Mouse (Mus musculus): ENCODE data around the gene Gm10190. TPM values are rescaled to one million over a fixed set of nuclear protein-coding genes. Genes with fewer than 3 reads are reported as not detected.

Gm10190 gene
- polyA plus RNA-seq, 1 experiment from 2014 or later = 1.1 TPM

DNA sequence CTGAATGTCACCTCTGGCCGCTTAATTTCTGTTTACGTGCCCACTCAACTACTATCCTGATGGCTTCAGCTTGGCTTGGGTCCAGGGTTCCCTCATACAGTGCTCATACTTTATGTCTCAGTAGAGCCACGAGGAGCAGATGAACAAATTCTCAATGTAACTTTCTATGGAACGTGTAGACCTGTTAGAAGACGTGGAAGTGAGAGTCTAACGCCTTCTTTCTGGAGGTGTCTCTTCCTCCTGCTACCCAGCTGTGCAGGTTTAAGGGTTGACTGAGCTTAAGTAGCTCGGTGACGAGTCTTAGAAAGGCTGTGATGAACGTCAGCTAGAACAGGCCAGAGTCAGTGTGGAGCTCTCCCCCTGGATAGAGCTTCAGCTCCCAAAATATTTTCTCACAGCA, 4.7 kb downstream of the Gm10190 start:
- no peaks in the 10 kb centered on the region; the same call in 1 of the 2 replicates for H3K9me3 ChIP-seq (replicated peaks)
- no peak overlapping the region for H3K4me2 ChIP-seq
- ATAC-seq (ENCODE audit: insufficient number of reproducible peaks, low FRiP score) = no peak
- 79% methylated on average over 9 of the region's 9 CpGs for WGBS
- H3K27ac ChIP-seq (ENCODE audit: poor library complexity, severe bottlenecking) = no peak overlapping the region
- peaks cover 2% of the 10 kb centered on the region; the same call in 1 of the 2 replicates for H3K4me1 ChIP-seq (replicated peaks)
- H3K4me3 ChIP-seq = no peak overlapping the region
- 0 out of 2 replicates have a peak, but pooled peaks cover 3% of the 10 kb centered on the region for H3K27me3 ChIP-seq (replicated peaks)
- H3K9ac ChIP-seq = no peak overlapping the region
- no peaks in the 10 kb centered on the region for H3K36me3 ChIP-seq

DNA sequence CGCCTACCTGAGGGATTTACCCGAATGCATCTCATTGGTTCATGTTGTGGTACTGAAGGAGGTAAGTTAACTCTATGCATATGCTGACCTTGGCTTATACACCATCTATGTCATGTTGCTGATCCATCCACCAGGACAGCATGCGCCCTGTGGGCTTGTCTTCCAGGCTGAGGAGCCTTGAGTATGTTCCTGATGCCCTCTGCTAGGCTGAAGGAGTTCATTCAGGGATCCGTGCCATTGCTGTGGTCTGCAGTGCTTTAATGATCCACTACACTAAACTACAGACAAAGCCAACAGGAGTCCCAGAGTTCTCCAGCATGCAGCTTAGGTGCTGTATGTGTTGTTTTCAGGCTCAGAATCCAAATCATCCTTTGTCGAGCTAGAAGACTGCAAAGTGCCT, 6.1 kb downstream of the Gm10190 start:
- no peaks in the 10 kb centered on the region for H3K4me1 ChIP-seq (replicated peaks)
- H3K36me3 ChIP-seq = no peaks in the 10 kb centered on the region
- H3K4me3 ChIP-seq = no peak overlapping the region
- 82% methylated on average over 5 of the region's 5 CpGs for WGBS
- no peak overlapping the region for H3K9ac ChIP-seq
- H3K4me2 ChIP-seq = no peak overlapping the region
- no peak overlapping the region for H3K27ac ChIP-seq (ENCODE audit: poor library complexity, severe bottlenecking)
- 0 out of 2 replicates have a peak, but pooled peaks cover 3% of the 10 kb centered on the region for H3K27me3 ChIP-seq (replicated peaks)
- no peak for ATAC-seq (ENCODE audit: insufficient number of reproducible peaks, low FRiP score)
- peaks cover 5% of the 10 kb centered on the region; the same call in 1 of the 2 replicates for H3K9me3 ChIP-seq (replicated peaks)

DNA sequence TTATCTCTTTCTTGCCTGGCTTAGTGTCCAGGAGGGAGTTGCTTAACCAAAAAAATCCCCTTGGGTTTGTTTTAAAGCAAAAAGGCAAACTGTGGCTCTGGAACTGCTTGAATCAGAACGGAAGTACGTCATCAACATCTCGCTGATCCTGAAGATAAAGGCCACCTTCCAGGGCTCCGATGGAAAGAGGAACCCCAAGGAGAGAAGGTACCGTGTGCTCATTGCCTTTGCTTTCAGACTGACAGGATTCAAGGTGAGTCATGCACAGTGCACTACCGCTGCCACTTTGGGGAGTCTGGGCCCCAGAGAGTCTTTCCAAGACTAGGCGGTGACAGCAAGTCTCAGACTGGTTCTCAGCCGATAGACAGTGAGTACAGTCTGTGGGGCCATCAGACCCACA, 13.1 kb downstream of the Gm10190 start:
- no peaks in the 10 kb centered on the region for H3K36me3 ChIP-seq
- H3K27me3 ChIP-seq (replicated peaks) = no peaks in the 10 kb centered on the region; the same call in 1 of the 2 replicates
- no peak overlapping the region for H3K4me2 ChIP-seq
- H3K27ac ChIP-seq (ENCODE audit: poor library complexity, severe bottlenecking) = no peak overlapping the region
- H3K9ac ChIP-seq = no peak overlapping the region
- H3K9me3 ChIP-seq (replicated peaks) = peaks cover 5% of the 10 kb centered on the region; the same call in 1 of the 2 replicates
- WGBS = 76% methylated on average over 8 of the region's 8 CpGs
- ATAC-seq (ENCODE audit: insufficient number of reproducible peaks, low FRiP score) = no peak
- no peak overlapping the region for H3K4me3 ChIP-seq
- no peaks in the 10 kb centered on the region for H3K4me1 ChIP-seq (replicated peaks)

DNA sequence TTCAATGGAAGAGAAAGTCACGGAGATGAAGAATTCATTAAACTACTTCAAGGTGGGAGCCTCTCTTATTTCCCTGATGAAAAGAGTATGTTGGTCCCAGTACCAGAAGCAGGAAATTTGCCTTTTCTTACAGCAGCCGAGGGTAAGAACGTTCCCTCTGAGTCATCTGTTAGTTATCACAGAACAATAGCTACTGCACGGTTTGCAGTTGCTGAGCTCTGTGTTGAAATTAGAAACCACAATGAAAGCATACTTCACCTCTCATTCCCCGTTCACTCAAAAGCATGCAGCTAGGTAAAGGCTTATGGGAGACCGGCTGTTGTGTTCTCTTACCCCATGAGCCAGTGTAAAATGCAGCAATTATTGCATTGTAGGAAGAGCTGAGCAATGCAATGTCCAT, 26.1 kb downstream of the Gm10190 start:
- H3K4me3 ChIP-seq = no peak overlapping the region
- H3K36me3 ChIP-seq = no peaks in the 10 kb centered on the region
- H3K27me3 ChIP-seq (replicated peaks) = no peaks in the 10 kb centered on the region
- H3K9me3 ChIP-seq (replicated peaks) = no peaks in the 10 kb centered on the region
- no peak overlapping the region for H3K4me2 ChIP-seq
- ATAC-seq (ENCODE audit: insufficient number of reproducible peaks, low FRiP score) = no peak
- no peak overlapping the region for H3K27ac ChIP-seq (ENCODE audit: poor library complexity, severe bottlenecking)
- peaks cover 10% of the 10 kb centered on the region; the same call in 1 of the 2 replicates for H3K4me1 ChIP-seq (replicated peaks)
- 49% methylated on average over 6 of the region's 6 CpGs for WGBS
- H3K9ac ChIP-seq = no peak overlapping the region

DNA sequence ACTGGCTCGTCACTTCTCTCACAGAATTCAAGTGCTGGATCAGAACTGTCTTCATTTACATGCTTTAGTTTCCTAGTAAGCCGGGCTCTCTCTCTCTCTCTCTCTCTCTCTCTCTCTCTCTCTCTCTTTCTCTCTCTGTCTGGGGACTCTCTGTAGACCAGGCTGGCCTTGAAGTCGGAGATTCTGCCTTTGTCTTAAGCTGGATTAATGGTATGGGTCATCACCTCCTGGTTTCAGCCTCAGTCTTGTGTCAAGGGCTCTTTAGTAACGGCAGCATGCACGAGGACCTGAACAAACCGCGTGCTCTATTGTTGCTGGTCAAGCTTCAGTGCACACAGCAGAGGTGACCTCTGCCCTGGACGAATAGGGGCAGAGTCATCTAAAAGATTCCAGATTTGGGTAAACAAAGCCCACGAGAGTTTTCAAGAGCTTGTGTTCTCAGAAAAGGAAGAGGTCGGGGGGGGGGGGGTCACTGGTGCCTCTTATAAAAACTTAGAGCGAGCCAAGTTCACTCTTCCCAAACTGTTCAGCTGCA, 26.7 kb downstream of the Gm10190 start:
- no peak for ATAC-seq (ENCODE audit: insufficient number of reproducible peaks, low FRiP score)

DNA sequence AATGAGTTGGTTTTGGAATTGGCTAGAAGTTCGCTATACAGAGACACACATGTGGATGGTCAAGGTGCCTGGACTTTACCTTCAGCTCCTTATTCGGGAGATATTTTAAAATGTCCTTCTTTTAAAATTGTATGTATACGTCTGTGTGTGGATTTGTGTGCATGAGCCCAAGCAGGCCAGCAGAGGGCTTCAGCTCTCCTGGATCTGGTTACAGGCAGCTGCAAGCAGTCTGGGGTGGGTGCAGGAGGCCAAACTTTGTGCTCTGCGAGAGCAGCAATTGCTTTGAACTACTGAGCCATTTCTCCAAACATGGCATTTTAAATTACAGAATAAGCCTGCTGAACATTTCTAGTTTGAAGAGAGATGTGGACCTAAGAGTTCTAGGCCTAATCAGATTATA, 28.1 kb downstream of the Gm10190 start:
- H3K9me3 ChIP-seq (replicated peaks) = no peaks in the 10 kb centered on the region
- no peak overlapping the region for H3K9ac ChIP-seq
- H3K4me2 ChIP-seq = no peak overlapping the region
- no peak overlapping the region for H3K4me3 ChIP-seq
- no peak overlapping the region for H3K27ac ChIP-seq (ENCODE audit: poor library complexity, severe bottlenecking)
- H3K36me3 ChIP-seq = no peaks in the 10 kb centered on the region
- no peak for ATAC-seq (ENCODE audit: insufficient number of reproducible peaks, low FRiP score)
- H3K27me3 ChIP-seq (replicated peaks) = no peaks in the 10 kb centered on the region
- WGBS = 76% methylated on average over 4 of the region's 4 CpGs
- peaks cover 10% of the 10 kb centered on the region; the same call in 1 of the 2 replicates for H3K4me1 ChIP-seq (replicated peaks)

More for the DNA sequence above, 26.7 kb downstream of the Gm10190 start:
- no peak overlapping the region for H3K4me3 ChIP-seq
- H3K27me3 ChIP-seq (replicated peaks) = no peaks in the 10 kb centered on the region
- WGBS = 77% methylated on average over 11 of the region's 11 CpGs
- no peaks in the 10 kb centered on the region for H3K9me3 ChIP-seq (replicated peaks)
- no peak overlapping the region for H3K4me2 ChIP-seq
- H3K9ac ChIP-seq = no peak overlapping the region
- H3K4me1 ChIP-seq (replicated peaks) = peaks cover 10% of the 10 kb centered on the region; the same call in 1 of the 2 replicates
- H3K27ac ChIP-seq (ENCODE audit: poor library complexity, severe bottlenecking) = no peak overlapping the region
- H3K36me3 ChIP-seq = no peaks in the 10 kb centered on the region

DNA sequence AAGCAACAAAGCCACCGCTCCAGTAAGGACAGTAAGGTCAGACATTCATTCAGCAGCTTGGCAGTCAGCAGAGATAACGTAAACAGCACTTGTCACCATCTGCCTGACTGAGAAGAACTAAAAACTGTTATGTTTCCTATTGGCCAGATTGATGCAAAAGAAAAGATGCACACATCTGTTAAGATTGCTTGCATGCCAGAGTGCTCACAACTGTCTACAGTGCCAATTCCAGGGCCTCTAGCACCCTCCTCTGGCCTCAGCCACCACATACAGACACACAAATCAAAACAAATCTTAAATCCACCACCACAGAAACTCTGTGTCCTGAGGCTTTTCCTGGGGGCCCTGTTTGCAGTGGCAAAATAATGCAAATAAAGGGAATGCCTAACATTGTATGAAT, 41.0 kb downstream of the Gm10190 start:
- 67% methylated on average over 2 of the region's 2 CpGs for WGBS
- no peaks in the 10 kb centered on the region for H3K4me1 ChIP-seq (replicated peaks)

DNA sequence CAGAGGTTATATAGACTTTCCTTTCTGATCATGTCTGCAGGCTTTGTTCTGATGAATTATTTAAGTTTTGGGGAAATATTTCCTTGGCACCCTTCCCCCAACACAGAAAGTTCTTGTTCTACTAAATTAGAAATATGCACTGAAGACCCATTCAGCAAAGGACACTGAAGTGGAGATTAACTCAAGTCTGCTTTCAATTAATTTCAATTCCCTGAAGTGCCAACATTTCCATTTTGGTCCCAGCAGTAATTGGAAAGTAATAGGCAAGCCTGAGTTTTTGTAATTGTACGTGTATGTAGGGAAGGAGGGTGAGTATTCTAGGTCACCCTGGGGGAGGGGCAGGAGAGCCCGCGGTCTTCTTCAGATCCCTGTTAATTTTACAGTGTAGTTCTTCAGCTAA, 46.9 kb downstream of the Gm10190 start:
- peaks cover 16% of the 10 kb centered on the region for H3K4me1 ChIP-seq (replicated peaks)
- no peak overlapping the region for H3K27ac ChIP-seq (ENCODE audit: poor library complexity, severe bottlenecking)
- H3K27me3 ChIP-seq (replicated peaks) = no peaks in the 10 kb centered on the region
- H3K4me3 ChIP-seq = no peak overlapping the region
- WGBS = 75% methylated on average over 3 of the region's 3 CpGs
- no peaks in the 10 kb centered on the region for H3K9me3 ChIP-seq (replicated peaks)
- H3K4me2 ChIP-seq = no peak overlapping the region
- ATAC-seq (ENCODE audit: insufficient number of reproducible peaks, low FRiP score) = no peak
- H3K36me3 ChIP-seq = no peaks in the 10 kb centered on the region
- H3K9ac ChIP-seq = no peak overlapping the region

More for the DNA sequence above, 41.0 kb downstream of the Gm10190 start:
- no peak overlapping the region for H3K4me2 ChIP-seq
- H3K27me3 ChIP-seq (replicated peaks) = no peaks in the 10 kb centered on the region
- ATAC-seq (ENCODE audit: insufficient number of reproducible peaks, low FRiP score) = no peak
- H3K9ac ChIP-seq = no peak overlapping the region
- H3K36me3 ChIP-seq = no peaks in the 10 kb centered on the region
- no peaks in the 10 kb centered on the region for H3K9me3 ChIP-seq (replicated peaks)
- no peak overlapping the region for H3K27ac ChIP-seq (ENCODE audit: poor library complexity, severe bottlenecking)
- H3K4me3 ChIP-seq = no peak overlapping the region

DNA sequence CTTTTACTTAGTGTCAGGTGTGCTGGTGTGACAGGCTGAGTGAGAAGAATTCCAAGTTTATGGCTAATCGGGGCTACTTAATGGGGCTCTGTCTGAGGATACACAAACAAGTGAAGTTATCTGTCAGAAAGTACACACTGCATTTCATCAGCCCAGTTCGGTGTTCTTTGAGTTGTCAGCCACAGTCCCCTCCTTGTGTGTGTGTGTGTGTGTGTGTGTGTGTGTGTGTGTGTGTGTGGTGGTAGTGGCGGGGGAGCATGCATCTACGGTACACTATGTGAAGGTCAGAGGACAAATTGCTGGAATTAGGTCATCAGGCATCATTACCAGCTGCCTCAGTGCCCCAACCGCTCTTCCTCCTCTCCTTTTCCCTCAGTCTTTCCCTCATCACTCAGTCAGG, 47.9 kb downstream of the Gm10190 start:
- no peak overlapping the region for H3K4me3 ChIP-seq
- H3K9me3 ChIP-seq (replicated peaks) = no peaks in the 10 kb centered on the region
- H3K4me2 ChIP-seq = no peak overlapping the region
- no peaks in the 10 kb centered on the region for H3K36me3 ChIP-seq
- 70% methylated on average over 4 of the region's 5 CpGs for WGBS
- H3K9ac ChIP-seq = no peak overlapping the region
- no peak overlapping the region for H3K27ac ChIP-seq (ENCODE audit: poor library complexity, severe bottlenecking)
- H3K4me1 ChIP-seq (replicated peaks) = peaks cover 16% of the 10 kb centered on the region
- H3K27me3 ChIP-seq (replicated peaks) = no peaks in the 10 kb centered on the region
- no peak for ATAC-seq (ENCODE audit: insufficient number of reproducible peaks, low FRiP score)

DNA sequence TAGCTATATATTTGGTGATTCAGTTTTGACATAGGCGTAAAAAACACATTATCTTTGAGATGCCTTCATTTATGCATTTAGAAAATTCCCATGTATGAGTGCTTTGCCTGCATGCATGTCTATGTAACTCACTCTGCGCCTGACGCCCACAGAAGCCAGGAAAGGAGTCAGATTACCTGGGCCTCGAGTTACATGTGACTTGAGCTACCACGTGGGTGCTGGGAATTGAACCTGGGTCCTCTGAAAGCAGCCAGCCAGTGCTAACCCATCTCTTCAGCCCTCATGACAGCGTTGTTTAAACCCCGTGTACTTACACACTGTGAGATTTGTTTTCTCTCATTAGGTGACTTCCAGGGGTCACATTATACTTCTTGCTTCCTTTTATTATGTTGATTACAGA, 48.8 kb downstream of the Gm10190 start:
- Histone ChIP-seq H3K4me2 (no peak overlapping the region), H3K9me3 (replicated peaks) (no peaks in the 10 kb centered on the region), H3K27me3 (replicated peaks) (no peaks in the 10 kb centered on the region), H3K4me1 (replicated peaks) (peaks cover 16% of the 10 kb centered on the region), H3K36me3 (no peaks in the 10 kb centered on the region), H3K4me3 (no peak overlapping the region), H3K27ac (ENCODE audit: poor library complexity, severe bottlenecking) (no peak overlapping the region), H3K9ac (no peak overlapping the region)
- no peak for ATAC-seq (ENCODE audit: insufficient number of reproducible peaks, low FRiP score)
- whole genome bisulfite sequencing = 82% methylated on average over 7 of the region's 7 CpGs

DNA sequence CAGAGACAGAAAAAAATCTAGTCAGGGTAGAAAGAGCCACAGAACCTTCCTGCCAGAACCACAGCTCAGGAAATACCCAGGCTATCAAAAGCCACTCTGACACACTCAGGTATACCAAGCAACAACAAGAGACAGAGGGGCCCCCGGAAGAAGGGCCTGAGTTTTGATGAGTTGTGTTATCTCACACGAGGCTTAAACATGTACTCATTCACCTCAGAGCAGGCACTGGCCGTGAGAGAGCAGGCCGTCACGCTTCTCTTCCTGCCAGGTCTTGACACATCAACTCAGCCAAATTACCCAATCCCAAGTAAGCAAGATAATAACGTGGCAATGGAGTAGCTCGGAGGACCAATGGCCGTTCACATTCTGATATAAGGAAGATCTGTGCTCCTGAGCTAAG, 49.7 kb downstream of the Gm10190 start:
- H3K4me3 ChIP-seq = no peak overlapping the region
- H3K27me3 ChIP-seq (replicated peaks) = no peaks in the 10 kb centered on the region
- peaks cover 16% of the 10 kb centered on the region for H3K4me1 ChIP-seq (replicated peaks)
- no peak for ATAC-seq (ENCODE audit: insufficient number of reproducible peaks, low FRiP score)
- no peaks in the 10 kb centered on the region for H3K9me3 ChIP-seq (replicated peaks)
- no peak overlapping the region for H3K4me2 ChIP-seq
- 44% methylated on average over 8 of the region's 8 CpGs for WGBS
- no peak overlapping the region for H3K9ac ChIP-seq
- no peak overlapping the region for H3K27ac ChIP-seq (ENCODE audit: poor library complexity, severe bottlenecking)
- no peaks in the 10 kb centered on the region for H3K36me3 ChIP-seq
